Mouse (Mus musculus) bone marrow macrophage, adult 2 months (primary cell): ENCODE measurements around the gene Sele. TPM values are rescaled to one million over a fixed set of nuclear protein-coding genes. Genes with fewer than 3 reads are reported as not detected.

Experiments
- H3K27ac ChIP-seq: 2 replicates; pipeline ENCODE4 v1.5.1; 2012; ENCODE audit warnings: low read depth, low read length; ENCODE audit not compliant: insufficient read depth
- H3K4me1 ChIP-seq: 2 replicates; pipeline ENCODE4 v1.6.1; 2012; ENCODE audit warnings: low read length; ENCODE audit not compliant: control insufficient read depth, insufficient read depth
- H3K4me3 ChIP-seq: 2 replicates; pipeline ENCODE4 v1.5.1; 2012; ENCODE audit warnings: mild to moderate bottlenecking, low read length, moderate library complexity; ENCODE audit not compliant: insufficient read depth
- CTCF ChIP-seq: IDR thresholded peaks from 2 replicates; pipeline ENCODE4 v1.5.1; 2012; ENCODE audit warnings: low read depth, mild to moderate bottlenecking, low read length, moderate library complexity
- POLR2A ChIP-seq: IDR thresholded peaks from 2 replicates; pipeline ENCODE4 v1.6.1; 2012; ENCODE audit warnings: mild to moderate bottlenecking, low read depth, low read length, borderline replicate concordance
- polyA plus RNA-seq: library from polyadenylated mRNA; stranded (reverse); fragments of >200 nt; gene quantifications from 2 replicates; pipeline ENCODE4 v1.2.4, GENCODE M21; 2012; ENCODE audit not compliant: missing spikeins, insufficient read depth, insufficient read length

Gene Sele
- polyA plus RNA-seq, 1 experiment: not detected

DNA sequence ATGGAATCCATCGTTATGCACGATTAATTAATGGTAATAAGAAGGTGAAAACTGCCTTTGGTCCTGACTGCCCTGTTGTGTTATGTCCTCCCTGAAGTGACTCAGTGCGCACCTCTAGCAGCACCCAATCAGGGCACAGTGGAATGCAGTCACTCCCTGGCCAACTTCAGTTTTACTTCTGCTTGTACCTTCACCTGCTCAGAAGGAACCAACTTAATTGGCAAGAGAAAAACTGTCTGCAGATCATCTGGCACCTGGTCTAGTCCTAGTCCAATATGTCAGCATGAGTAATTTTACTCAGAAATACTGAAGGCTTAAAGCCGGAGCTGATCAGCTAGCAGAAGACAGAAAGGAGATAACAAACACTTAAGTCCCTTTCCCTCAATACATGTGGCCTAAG is 22.4 kb downstream of the Sele start:
- H3K4me1 ChIP-seq: no peaks in the 10 kb centered on the region; the same call in 1 of the 2 replicates
- no peak overlapping the region for H3K27ac ChIP-seq
- TF ChIP-seq POLR2A (no peak), CTCF (no peak)
- H3K4me3 ChIP-seq: no peak overlapping the region

DNA sequence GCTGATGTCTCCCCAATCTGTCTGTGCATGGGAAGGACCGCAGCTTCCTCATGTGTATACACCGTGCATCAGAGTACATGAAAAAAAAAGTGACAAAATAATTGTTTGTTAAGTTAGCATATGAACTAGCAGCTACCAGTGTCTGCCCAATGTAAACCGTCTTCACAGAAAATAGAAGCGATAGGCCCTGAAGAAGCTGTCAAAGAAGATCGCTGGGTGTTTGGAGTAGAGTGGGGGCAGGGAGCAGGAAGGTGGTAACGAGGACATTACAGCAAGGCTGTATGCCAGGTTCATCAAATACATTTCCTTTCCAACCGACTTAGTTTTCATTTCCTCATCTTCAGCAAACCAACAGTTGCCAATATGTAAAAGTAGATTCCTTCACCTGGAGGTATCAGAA is 23.1 kb downstream of the Sele start:
- H3K27ac ChIP-seq: no peak overlapping the region

GRCm38 (mm10) chr1:164072001-164072400 is 24.0 kb downstream of the Sele start:
- H3K4me1 ChIP-seq: no peaks in the 10 kb centered on the region
- no peak overlapping the region for H3K4me3 ChIP-seq
- TF ChIP-seq CTCF: no peak
- no peak for TF ChIP-seq POLR2A
- H3K27ac ChIP-seq: no peak overlapping the region

More for the DNA sequence above, 23.1 kb downstream of the Sele start:
- Histone ChIP-seq H3K4me3 (no peak overlapping the region), H3K4me1 (no peaks in the 10 kb centered on the region; the same call in 1 of the 2 replicates)
- TF ChIP-seq POLR2A (no peak), CTCF (no peak)

DNA sequence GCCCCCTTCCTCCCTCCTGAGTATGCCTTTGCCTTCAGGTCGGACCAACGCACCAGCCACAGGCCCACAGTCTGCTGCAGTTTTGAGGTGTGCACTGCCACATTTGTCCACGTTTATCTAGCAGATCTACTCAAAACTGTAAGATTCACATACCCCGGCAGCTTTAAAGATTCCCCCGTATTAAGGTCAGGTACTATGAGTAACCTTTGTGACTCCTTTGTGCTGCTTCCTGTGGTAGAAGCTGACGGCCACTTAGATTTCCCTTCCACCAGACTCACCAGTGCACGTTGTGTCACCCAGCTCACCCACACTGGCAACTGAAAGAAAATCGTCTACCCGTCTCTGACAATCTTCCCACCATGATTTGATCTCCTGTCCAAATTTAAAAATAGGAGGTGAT is 25.1 kb downstream of the Sele start:
- TF ChIP-seq CTCF (no peak), POLR2A (no peak)
- no peak overlapping the region for H3K4me3 ChIP-seq
- H3K4me1 ChIP-seq: no peaks in the 10 kb centered on the region
- no peak overlapping the region for H3K27ac ChIP-seq

DNA sequence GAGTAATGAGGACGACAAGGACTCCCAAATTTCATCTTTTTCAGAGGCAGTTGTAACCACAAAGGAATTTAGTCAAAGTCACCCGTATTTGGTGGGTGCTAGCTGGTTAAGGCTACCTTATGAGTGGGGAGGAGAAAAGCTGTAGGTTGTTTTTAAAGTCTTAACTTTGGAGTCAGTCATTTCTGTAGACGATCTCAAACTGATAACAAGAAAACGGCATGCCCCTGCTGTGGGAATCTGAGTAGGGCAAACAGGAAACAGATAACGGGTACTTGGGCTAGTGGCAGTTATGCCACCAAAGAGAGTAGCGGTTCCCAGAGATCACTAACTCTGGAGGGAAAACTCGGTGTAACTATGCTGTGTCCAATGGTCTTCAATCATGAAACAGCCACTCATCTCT is 25.8 kb downstream of the Sele start:
- Histone ChIP-seq H3K4me1 (no peaks in the 10 kb centered on the region), H3K4me3 (no peak overlapping the region), H3K27ac (no peak overlapping the region)
- TF ChIP-seq POLR2A: no peak
- no peak for TF ChIP-seq CTCF

GRCm38 (mm10) chr1:164074606-164075140 is 26.6 kb downstream of the Sele start:
- Histone ChIP-seq H3K4me3 (no peak overlapping the region), H3K4me1 (no peaks in the 10 kb centered on the region), H3K27ac (no peak overlapping the region)
- TF ChIP-seq CTCF: no peak
- no peak for TF ChIP-seq POLR2A

GRCm38 (mm10) chr1:164075416-164075815 is 27.4 kb downstream of the Sele start:
- no peak for TF ChIP-seq POLR2A
- TF ChIP-seq CTCF: no peak
- Histone ChIP-seq H3K4me1 (no peaks in the 10 kb centered on the region), H3K27ac (no peak overlapping the region), H3K4me3 (no peak overlapping the region)

- H3K27ac ChIP-seq: no peak overlapping the region
- H3K4me1 ChIP-seq: no peaks in the 10 kb centered on the region
- no peak overlapping the region for H3K4me3 ChIP-seq
- TF ChIP-seq CTCF: no peak
- no peak for TF ChIP-seq POLR2A
Observed at GRCm38 (mm10) chr1:164076441-164076840, 28.4 kb downstream of the Sele start.

DNA sequence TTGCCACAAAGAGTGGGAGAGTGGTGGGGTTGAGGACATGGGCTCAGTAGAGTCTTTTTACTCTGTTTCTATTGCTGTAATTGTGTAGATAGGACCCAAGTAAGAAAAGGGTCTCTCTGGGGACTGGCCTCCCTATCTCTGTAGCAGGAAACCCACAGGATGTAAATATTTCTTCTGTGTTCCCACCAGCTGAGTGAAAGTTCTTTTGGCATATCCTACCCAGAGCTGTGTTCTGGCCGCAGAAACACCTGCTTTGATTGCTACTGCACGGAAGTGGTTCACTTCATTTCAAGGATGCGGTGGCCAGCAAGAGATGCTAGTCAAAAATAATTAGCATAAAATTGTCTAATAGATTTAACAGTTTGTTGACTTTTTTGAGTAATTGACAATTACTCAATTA is 29.0 kb downstream of the Sele start:
- no peak overlapping the region for H3K27ac ChIP-seq
- TF ChIP-seq POLR2A (no peak), CTCF (no peak)
- H3K4me1 ChIP-seq: no peaks in the 10 kb centered on the region
- H3K4me3 ChIP-seq: no peak overlapping the region

DNA sequence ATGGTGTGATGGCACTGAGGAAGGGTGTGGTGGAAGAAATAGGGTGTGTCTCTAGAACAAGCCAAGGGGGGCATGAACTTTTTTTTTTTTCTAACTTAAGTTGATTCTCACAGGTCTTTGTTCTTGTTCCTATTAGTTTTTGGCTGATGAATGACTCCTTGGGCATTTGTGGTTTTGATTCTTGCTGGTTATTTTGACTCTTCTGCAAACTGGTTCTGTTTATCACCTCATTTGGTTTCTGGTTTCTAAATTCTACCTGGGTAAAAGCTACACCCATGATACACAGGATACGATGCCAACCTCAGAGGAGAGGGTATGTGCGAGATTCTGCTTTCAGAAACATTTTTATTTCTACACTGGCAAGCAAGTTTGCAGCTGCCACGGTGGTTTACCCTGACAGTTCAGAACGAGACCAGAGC is 30.3 kb downstream of the Sele start:
- no peak for TF ChIP-seq CTCF
- TF ChIP-seq POLR2A: no peak
- Histone ChIP-seq H3K4me1 (no peaks in the 10 kb centered on the region), H3K27ac (no peak overlapping the region), H3K4me3 (no peak overlapping the region)

GRCm38 (mm10) chr1:164079091-164079490 is 31.1 kb downstream of the Sele start:
- Histone ChIP-seq H3K4me1 (no peaks in the 10 kb centered on the region), H3K27ac (no peak overlapping the region), H3K4me3 (no peak overlapping the region)
- no peak for TF ChIP-seq CTCF
- TF ChIP-seq POLR2A: no peak
